Comparison of ENCODE assay signal across 8 mouse cellular contexts in genomic region chr13:76098116-76098492, GRCm38 (mm10). TPM values are rescaled to one million over a fixed set of nuclear protein-coding genes. Genes with fewer than 3 reads are reported as not detected.
DNase-seq lines count a peak whose midpoint lies in the region; ATAC-seq lines count a peak whose summit lies in the region.

No protein-coding gene starts in this region.

- H3K27me3 ChIP-seq in heart, embryonic 14.5 days (ENCODE audit: control insufficient read depth, insufficient read depth, low read length): no peaks in the 10 kb centered on the region
- H3K27me3 ChIP-seq in kidney, embryonic 14.5 days (ENCODE audit: control insufficient read depth, insufficient read depth, low read length): no peaks in the 10 kb centered on the region

- peak overlapping the region; percentile 69 for H3K4me2 ChIP-seq in heart, embryonic 14.5 days (ENCODE audit: low read length)
- peak overlapping the region; percentile 44 for H3K4me2 ChIP-seq in kidney, embryonic 14.5 days (replicated peaks; ENCODE audit: low read depth, low read length)

- peak overlapping the region; percentile 67 to 90 for H3K4me3 ChIP-seq in heart, embryonic 14.5 days (ENCODE audit: control insufficient read depth in 1 of 2, insufficient read depth in 1 of 2, low read depth in 1 of 2, low read length in 2 of 2)
- H3K4me3 ChIP-seq in kidney, embryonic 14.5 days (ENCODE audit: low read length): peak overlapping the region; percentile 67
- peak overlapping the region; percentile 57 for H3K4me3 ChIP-seq in macrophage (ENCODE audit: inconsistent target)

- peaks cover 29% of the 10 kb centered on the region for H3K79me2 ChIP-seq in macrophage (ENCODE audit: inconsistent target)

- peak overlapping the region; percentile 63 to 82 for H3K27ac ChIP-seq in heart, embryonic 14.5 days (replicated peaks in 1 of 2; ENCODE audit: control insufficient read depth in 1 of 2, insufficient read depth in 1 of 2, low read depth in 2 of 2, low read length in 2 of 2)
- peak overlapping the region; percentile 78 for H3K27ac ChIP-seq in kidney, embryonic 14.5 days (ENCODE audit: low read depth, low read length)
- H3K27ac ChIP-seq in macrophage: peak overlapping the region; percentile 42

- ATAC-seq in heart, embryonic 14.5 days (ENCODE audit: insufficient number of reproducible peaks, insufficient read depth, low FRiP score, low read depth): peak; percentile 51; the same call in 1 of the 2 replicates
- peak; percentile 77 for ATAC-seq in erythroblast, adult 5-6 weeks (replicated peaks; ENCODE audit: low FRiP score, poor library complexity, severe bottlenecking)
- peak; percentile 81 for ATAC-seq in kidney, embryonic 14.5 days (ENCODE audit: low FRiP score, low TSS enrichment)

- H3K36me3 ChIP-seq in heart, embryonic 14.5 days (ENCODE audit: control insufficient read depth, insufficient read depth, low read length): 0 out of 2 replicates have a peak, but pooled peaks cover 9% of the 10 kb centered on the region
- no peaks in the 10 kb centered on the region for H3K36me3 ChIP-seq in kidney, embryonic 14.5 days (ENCODE audit: control insufficient read depth, insufficient read depth, low read length)
- H3K36me3 ChIP-seq in macrophage (ENCODE audit: inconsistent target): no peaks in the 10 kb centered on the region

- no peaks in the 10 kb centered on the region for H3K9me3 ChIP-seq in heart, embryonic 14.5 days (ENCODE audit: control insufficient read depth, low read length)
- H3K9me3 ChIP-seq in kidney, embryonic 14.5 days (ENCODE audit: control insufficient read depth, low read length): no peaks in the 10 kb centered on the region

- H3K4me1 ChIP-seq in heart, embryonic 14.5 days (ENCODE audit: control insufficient read depth in 2 of 2, insufficient read depth in 2 of 2, low read length in 2 of 2): no peaks in the 10 kb centered on the region; a peak in 1 of 4 replicates
- H3K4me1 ChIP-seq in kidney, embryonic 14.5 days (ENCODE audit: control insufficient read depth, insufficient read depth, low read length): peaks cover 3% of the 10 kb centered on the region; the same call in 1 of the 2 replicates

- no peak for DNase-seq in heart, adult 8-10 months (ENCODE audit: low spot score)
- DNase-seq in MEL-GATA-1-ER (ENCODE audit: extremely low read depth, low read depth): peak; percentile 64
- DNase-seq in spleen, postnatal 4 days (ENCODE audit: low spot score in 2 of 2): no peak
- no peak for DNase-seq in urinary bladder, adult 2 months (ENCODE audit: low spot score)

- peak overlapping the region; percentile 77 for H3K9ac ChIP-seq in heart, embryonic 14.5 days (ENCODE audit: low read length)
- H3K9ac ChIP-seq in kidney, embryonic 14.5 days (ENCODE audit: low read depth, low read length): peak overlapping the region; percentile 57

- WGBS in heart, embryonic 14.5 days: 4% methylated on average over 16 of the region's 16 CpGs
- 3% methylated on average over 16 of the region's 16 CpGs for WGBS in kidney, embryonic 14.5 days
- WGBS in macrophage (ENCODE audit: missing documents): 2% methylated on average over 16 of the region's 16 CpGs

RNA-seq across cellular contexts. Expression of gene Arsk, which starts 0.4 kb away (rescaled TPM):
- 3.5 and 3.7 TPM in 2 replicates for polyA plus RNA-seq in heart, embryonic 14.5 days (2014; fragmentation: Nextera tagmentation; extraction: Ambion mirVana)
- total RNA-seq in heart, adult 8-10 months (2022): 1 to 10 TPM; 4.3 to 5.7 (median 5.0) TPM
- 2.3 and 5.0 TPM in 2 replicates for total RNA-seq in erythroblast, adult 5-6 weeks (2015; ENCODE audit: low replicate concordance)
- 4.5 and 5.5 TPM in 2 replicates for total RNA-seq in erythroblast, adult 5-6 weeks (2017; ENCODE audit: low replicate concordance)
- 8.8 and 10.5 TPM in 2 replicates for polyA plus RNA-seq in kidney, embryonic 14.5 days (2014; fragmentation: Nextera tagmentation; extraction: Ambion mirVana)
- total RNA-seq in macrophage (2018; cell fraction: chromatin; rRNA removed): 10 to 100 TPM in 10 of 26 experiments, 1 to 10 TPM in 12, under 1 TPM in 4; 0.73 to 38.7 (median 8.5) TPM
- total RNA-seq in macrophage (2018; cell fraction: cytosol; rRNA removed): 10 to 100 TPM in 13 of 26 experiments, 1 to 10 TPM in 13; 6.3 to 16.1 (median 10.3) TPM
- total RNA-seq in macrophage (2018; cell fraction: nucleus; rRNA removed): 10 to 100 TPM in 16 of 26 experiments, 1 to 10 TPM in 10; 3.7 to 30.8 (median 10.7) TPM
- 7.7 to 13.7 TPM (median 13.1 TPM) in 3 replicates for polyA plus RNA-seq in macrophage (2018)
- polyA plus RNA-seq in urinary bladder, adult 2 months (2012; rRNA removed): 9.1 and 11.1 TPM in 2 replicates

RNA-seq across cellular contexts. Expression of gene Ttc37, which starts 0.4 kb away (rescaled TPM):
- polyA plus RNA-seq in heart, embryonic 14.5 days (2014; fragmentation: Nextera tagmentation; extraction: Ambion mirVana): 9.9 and 11.5 TPM in 2 replicates
- 10 to 100 TPM in 3 of 4 experiments, 1 to 10 TPM in 1; 8.8 to 11.0 (median 10.2) TPM for total RNA-seq in heart, adult 8-10 months (2022)
- total RNA-seq in erythroblast, adult 5-6 weeks (2015; ENCODE audit: low replicate concordance): 2.3 and 5.0 TPM in 2 replicates
- total RNA-seq in erythroblast, adult 5-6 weeks (2017; ENCODE audit: low replicate concordance): 4.9 and 10.0 TPM in 2 replicates
- polyA plus RNA-seq in kidney, embryonic 14.5 days (2014; fragmentation: Nextera tagmentation; extraction: Ambion mirVana): 12.2 and 21.5 TPM in 2 replicates
- 10 to 100 TPM in 25 of 26 experiments, 1 to 10 TPM in 1; 9.7 to 97.1 (median 48.2) TPM for total RNA-seq in macrophage (2018; cell fraction: chromatin; rRNA removed)
- 10 to 100 TPM in 16 of 26 experiments, 1 to 10 TPM in 10; 5.8 to 13.1 (median 10.5) TPM for total RNA-seq in macrophage (2018; cell fraction: cytosol; rRNA removed)
- 10 to 100 TPM in 25 of 26 experiments, 1 to 10 TPM in 1; 9.5 to 42.7 (median 24.3) TPM for total RNA-seq in macrophage (2018; cell fraction: nucleus; rRNA removed)
- 6.7 to 12.3 TPM (median 7.3 TPM) in 3 replicates for polyA plus RNA-seq in macrophage (2018)
- 10.4 and 11.6 TPM in 2 replicates for polyA plus RNA-seq in urinary bladder, adult 2 months (2012; rRNA removed)

RNA-seq across cellular contexts. Expression of gene Gpr150, which starts 41.3 kb away (rescaled TPM):
- not detected in 2 replicates for polyA plus RNA-seq in heart, embryonic 14.5 days (2014; fragmentation: Nextera tagmentation; extraction: Ambion mirVana)
- total RNA-seq in heart, adult 8-10 months (2022): not detected
- total RNA-seq in erythroblast, adult 5-6 weeks (2015; ENCODE audit: low replicate concordance): not detected in 2 replicates
- total RNA-seq in erythroblast, adult 5-6 weeks (2017; ENCODE audit: low replicate concordance): 0.28 TPM in 1 of 2 replicates, not detected in the other
- 0.11 and 0.19 TPM in 2 replicates for polyA plus RNA-seq in kidney, embryonic 14.5 days (2014; fragmentation: Nextera tagmentation; extraction: Ambion mirVana)
- total RNA-seq in macrophage (2018; cell fraction: chromatin; rRNA removed): not detected
- under 1 TPM in 5 of 26 experiments, not detected in 21; 0.05 to 0.15 (median 0.06) TPM for total RNA-seq in macrophage (2018; cell fraction: cytosol; rRNA removed)
- total RNA-seq in macrophage (2018; cell fraction: nucleus; rRNA removed): not detected
- polyA plus RNA-seq in macrophage (2018): not detected in 3 replicates
- polyA plus RNA-seq in urinary bladder, adult 2 months (2012; rRNA removed): not detected in 2 replicates
